Mouse (Mus musculus): ENCODE measurements around the gene Hdac7.

DNA sequence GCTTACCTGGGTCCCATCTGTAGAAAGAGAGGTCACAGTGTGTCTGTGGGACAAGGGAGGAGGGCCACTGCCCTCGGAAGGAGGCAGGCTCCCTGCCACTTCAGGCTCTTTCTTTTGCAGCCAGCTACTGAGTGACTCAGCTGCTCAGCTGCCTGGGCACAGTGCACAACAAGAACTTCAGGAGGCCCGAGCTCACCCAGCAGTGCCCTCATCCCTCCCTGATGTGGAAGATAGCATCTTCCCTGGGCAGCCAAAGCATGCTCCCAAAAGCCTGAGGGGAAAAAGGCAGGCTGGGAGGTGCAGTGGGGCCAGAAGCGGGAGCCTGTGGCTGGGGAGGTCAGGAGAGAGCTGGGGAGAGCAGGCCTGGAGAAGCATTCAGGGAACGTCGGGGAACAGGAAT lies 29.6 kb downstream of the Hdac7 start:
- no peak for TF ChIP-seq CTCF (IDR thresholded peaks at IDR 0.05; ENCODE audit: low read depth)
- no peak for TF ChIP-seq EP300 (IDR thresholded peaks at IDR 0.05; ENCODE audit: low read depth)

All from liver, embryonic 14.5 days (tissue).